Mouse (Mus musculus): ENCODE data around the gene Gm29666. TPM values are rescaled to one million over a fixed set of nuclear protein-coding genes. Genes with fewer than 3 reads are reported as not detected.

Gene Gm29666
- polyA plus RNA-seq (2016; fragmentation: Nextera tagmentation; extraction: Ambion mirVana), result 1.2 and 1.3 TPM in 2 replicates

GRCm38 (mm10) chr15:84919938-84920337 lies at the start of gene Gm29666:
Gm29666 (minus strand) TSS chr15:84920038.
- H3K4me1 ChIP-seq, result peaks cover 17% of the 10 kb centered on the region
- no peak within 1 kb of the TSS for H3K4me3 ChIP-seq
- no peak for DNase-seq (ENCODE audit: low spot score)
- no peaks in the 10 kb centered on the region for H3K9me3 ChIP-seq (replicated peaks)
- H3K27me3 ChIP-seq (ENCODE audit: low read depth, poor library complexity, severe bottlenecking), result no peaks in the 10 kb centered on the region
- 0 out of 2 replicates have a peak, but pooled peaks cover 4% of the 10 kb centered on the region for H3K36me3 ChIP-seq
- no peak within 1 kb of the TSS for H3K27ac ChIP-seq
- WGBS, result 91% methylated on average over 3 of the region's 3 CpGs

GRCm38 (mm10) chr15:84968534-84968933 lies 48.7 kb upstream of the Gm29666 start:
- no peak for DNase-seq (ENCODE audit: low spot score)
- H3K27me3 ChIP-seq (ENCODE audit: low read depth, poor library complexity, severe bottlenecking), result no peaks in the 10 kb centered on the region
- H3K4me1 ChIP-seq, result peaks cover 5% of the 10 kb centered on the region; the same call in 1 of the 2 replicates
- H3K9me3 ChIP-seq (replicated peaks), result no peaks in the 10 kb centered on the region
- H3K36me3 ChIP-seq, result peaks cover 10% of the 10 kb centered on the region
- no peak overlapping the region for H3K27ac ChIP-seq
- 95% methylated on average over 4 of the region's 4 CpGs for WGBS
- no peak overlapping the region for H3K4me3 ChIP-seq

DNA sequence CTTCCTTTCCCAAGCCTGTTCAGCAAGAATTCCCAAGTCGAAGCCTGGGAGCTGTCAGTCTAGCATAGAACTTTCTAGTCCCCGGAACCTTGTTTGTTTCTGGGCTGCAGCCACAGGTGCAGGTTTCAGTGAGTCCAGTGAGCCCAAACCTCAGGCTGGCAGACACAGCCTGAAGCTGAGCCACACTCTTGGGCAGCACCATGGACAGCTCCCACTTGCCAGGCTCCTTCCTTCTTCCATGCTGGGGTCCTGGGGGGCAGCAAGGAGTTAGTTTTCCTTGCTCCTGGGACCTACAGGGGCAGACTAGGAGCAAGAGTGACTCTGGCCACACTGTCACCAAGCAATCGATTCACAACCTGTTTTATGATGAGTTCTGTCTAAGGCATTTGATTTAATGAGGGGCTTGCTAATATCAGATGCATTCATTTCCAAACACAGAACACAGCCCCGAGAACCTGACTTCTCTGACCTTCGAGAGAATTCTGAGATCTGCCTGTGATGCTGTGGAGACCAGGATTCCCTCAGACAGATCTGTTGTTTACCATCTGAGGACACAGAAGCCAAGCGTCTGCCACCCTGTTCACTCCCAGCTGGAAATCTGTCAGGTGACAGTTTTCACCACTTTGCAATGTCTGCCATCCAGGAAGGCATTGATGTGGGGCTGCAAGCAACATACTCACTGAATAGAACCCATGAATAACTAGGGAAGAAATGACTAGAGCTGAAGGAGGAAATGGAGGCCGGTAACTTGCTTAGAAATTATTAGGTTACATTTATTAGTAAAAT lies 45.9 kb upstream of the Gm29666 start:
- Histone ChIP-seq H3K27ac (no peak overlapping the region), H3K27me3 (ENCODE audit: low read depth, poor library complexity, severe bottlenecking) (no peaks in the 10 kb centered on the region), H3K4me1 (peaks cover 1% of the 10 kb centered on the region), H3K36me3 (peaks cover 6% of the 10 kb centered on the region), H3K4me3 (no peak overlapping the region), H3K9me3 (replicated peaks) (no peaks in the 10 kb centered on the region)
- peak; percentile 83 for DNase-seq (ENCODE audit: low spot score)
- 59% methylated on average over 7 of the region's 7 CpGs for WGBS

DNA sequence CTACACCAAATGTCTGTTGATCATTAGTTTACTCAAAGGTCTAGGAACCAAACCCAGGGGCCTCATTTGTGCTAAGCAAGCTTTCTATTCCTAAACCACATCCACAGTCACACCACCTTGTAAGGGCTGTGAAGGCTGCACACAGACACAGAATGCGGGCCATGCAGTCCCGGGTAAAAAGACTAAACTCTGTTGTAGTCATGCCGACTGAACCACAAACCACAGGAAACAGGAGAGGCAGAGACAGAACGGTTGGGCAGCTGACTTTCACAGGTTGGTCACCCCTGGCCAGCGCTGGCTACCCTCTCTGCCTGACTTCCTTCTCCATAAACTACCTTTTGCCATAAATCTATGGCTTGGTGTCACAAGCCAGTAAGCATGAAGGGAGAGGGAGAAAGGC lies 44.9 kb upstream of the Gm29666 start:
- Histone ChIP-seq H3K27me3 (ENCODE audit: low read depth, poor library complexity, severe bottlenecking) (no peaks in the 10 kb centered on the region), H3K4me1 (peaks cover 8% of the 10 kb centered on the region), H3K9me3 (replicated peaks) (no peaks in the 10 kb centered on the region), H3K27ac (no peak overlapping the region), H3K4me3 (no peak overlapping the region), H3K36me3 (0 out of 2 replicates have a peak, but pooled peaks cover 2% of the 10 kb centered on the region)
- DNase-seq (ENCODE audit: low spot score), result no peak
- 73% methylated on average over 5 of the region's 5 CpGs for WGBS

DNA sequence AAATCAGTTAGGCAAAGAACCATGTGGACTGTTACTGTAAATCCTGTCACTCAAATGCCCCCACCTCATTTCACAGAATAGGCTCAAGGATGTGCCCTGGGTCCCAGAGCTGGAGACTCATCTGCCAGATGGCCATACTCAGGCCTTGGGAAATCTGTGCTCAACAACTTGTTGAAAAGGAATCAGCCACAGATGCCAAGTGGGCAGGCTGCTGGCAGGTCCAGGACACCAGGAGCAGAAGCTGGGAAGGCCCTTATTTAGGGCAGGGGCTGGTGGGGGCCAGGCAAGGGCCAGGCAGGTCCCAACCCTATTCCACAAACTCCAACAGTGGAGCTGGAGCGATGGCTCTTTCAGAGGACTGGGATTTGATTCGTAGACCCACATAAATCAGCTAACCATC lies 42.7 kb upstream of the Gm29666 start:
- H3K27ac ChIP-seq, result no peak overlapping the region
- H3K4me3 ChIP-seq, result no peak overlapping the region
- no peak for DNase-seq (ENCODE audit: low spot score)
- H3K36me3 ChIP-seq, result 0 out of 2 replicates have a peak, but pooled peaks cover 11% of the 10 kb centered on the region
- 85% methylated on average over 2 of the region's 2 CpGs for WGBS
- H3K27me3 ChIP-seq (ENCODE audit: low read depth, poor library complexity, severe bottlenecking), result no peaks in the 10 kb centered on the region
- H3K4me1 ChIP-seq, result peaks cover 14% of the 10 kb centered on the region
- no peaks in the 10 kb centered on the region for H3K9me3 ChIP-seq (replicated peaks)

DNA sequence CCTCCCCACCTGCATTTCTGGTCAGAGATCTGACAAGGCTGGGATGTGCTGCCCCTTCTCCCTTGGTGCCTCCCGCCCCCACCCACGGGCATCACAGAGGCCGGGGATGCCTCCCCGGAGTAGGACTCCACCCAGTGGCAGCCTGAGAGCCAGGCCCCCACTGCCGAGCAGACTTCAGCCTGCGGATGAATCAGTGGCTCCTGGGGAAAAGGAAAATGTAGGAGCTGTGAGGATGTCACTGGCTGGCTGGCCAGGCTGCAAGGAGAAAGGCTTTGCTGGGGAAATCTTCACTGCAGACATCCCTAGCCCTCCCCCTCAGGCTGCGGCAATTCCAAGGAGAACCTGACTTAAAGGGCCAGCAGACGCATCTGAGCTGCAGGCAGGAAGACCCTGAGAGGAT lies 40.9 kb upstream of the Gm29666 start:
- peaks cover 14% of the 10 kb centered on the region for H3K4me1 ChIP-seq
- H3K9me3 ChIP-seq (replicated peaks), result no peaks in the 10 kb centered on the region
- WGBS, result 28% methylated on average over 8 of the region's 8 CpGs
- no peak overlapping the region for H3K27ac ChIP-seq
- H3K36me3 ChIP-seq, result peaks cover 21% of the 10 kb centered on the region
- H3K27me3 ChIP-seq (ENCODE audit: low read depth, poor library complexity, severe bottlenecking), result no peaks in the 10 kb centered on the region
- H3K4me3 ChIP-seq, result no peak overlapping the region
- DNase-seq (ENCODE audit: low spot score), result no peak

GRCm38 (mm10) chr15:84959891-84960290 lies 40.1 kb upstream of the Gm29666 start:
- no peak overlapping the region for H3K27ac ChIP-seq
- H3K27me3 ChIP-seq (ENCODE audit: low read depth, poor library complexity, severe bottlenecking), result no peaks in the 10 kb centered on the region
- no peaks in the 10 kb centered on the region for H3K9me3 ChIP-seq (replicated peaks)
- no peak for DNase-seq (ENCODE audit: low spot score)
- peaks cover 29% of the 10 kb centered on the region for H3K36me3 ChIP-seq
- no peak overlapping the region for H3K4me3 ChIP-seq
- peaks cover 14% of the 10 kb centered on the region for H3K4me1 ChIP-seq
- WGBS, result 84% methylated on average over 6 of the region's 6 CpGs

- Histone ChIP-seq H3K4me3 (no peak overlapping the region), H3K27me3 (ENCODE audit: low read depth, poor library complexity, severe bottlenecking) (no peaks in the 10 kb centered on the region), H3K9me3 (replicated peaks) (no peaks in the 10 kb centered on the region), H3K27ac (no peak overlapping the region), H3K4me1 (peaks cover 14% of the 10 kb centered on the region), H3K36me3 (peaks cover 45% of the 10 kb centered on the region)
- WGBS, result 94% methylated on average over 3 of the region's 3 CpGs
- no peak for DNase-seq (ENCODE audit: low spot score)
These were observed 38.5 kb upstream of the Gm29666 start for GRCm38 (mm10) chr15:84958331-84958730.

GRCm38 (mm10) chr15:84957851-84958250 lies 38.0 kb upstream of the Gm29666 start:
- no peak for DNase-seq (ENCODE audit: low spot score)
- WGBS, result 61% methylated on average over 3 of the region's 3 CpGs

GRCm38 (mm10) chr15:84953259-84953658 lies 33.4 kb upstream of the Gm29666 start:
- peaks cover 91% of the 10 kb centered on the region for H3K36me3 ChIP-seq
- no peak overlapping the region for H3K27ac ChIP-seq
- peaks cover 6% of the 10 kb centered on the region; the same call in 1 of the 2 replicates for H3K4me1 ChIP-seq
- DNase-seq (ENCODE audit: low spot score), result no peak
- WGBS, result 96% methylated on average over 11 of the region's 11 CpGs
- no peak overlapping the region for H3K4me3 ChIP-seq
- no peaks in the 10 kb centered on the region for H3K9me3 ChIP-seq (replicated peaks)
- no peaks in the 10 kb centered on the region for H3K27me3 ChIP-seq (ENCODE audit: low read depth, poor library complexity, severe bottlenecking)

More at GRCm38 (mm10) chr15:84957851-84958250, 38.0 kb upstream of the Gm29666 start:
- peaks cover 50% of the 10 kb centered on the region for H3K36me3 ChIP-seq
- no peaks in the 10 kb centered on the region for H3K9me3 ChIP-seq (replicated peaks)
- H3K27me3 ChIP-seq (ENCODE audit: low read depth, poor library complexity, severe bottlenecking), result no peaks in the 10 kb centered on the region
- no peak overlapping the region for H3K4me3 ChIP-seq
- no peak overlapping the region for H3K27ac ChIP-seq
- H3K4me1 ChIP-seq, result peaks cover 14% of the 10 kb centered on the region

DNA sequence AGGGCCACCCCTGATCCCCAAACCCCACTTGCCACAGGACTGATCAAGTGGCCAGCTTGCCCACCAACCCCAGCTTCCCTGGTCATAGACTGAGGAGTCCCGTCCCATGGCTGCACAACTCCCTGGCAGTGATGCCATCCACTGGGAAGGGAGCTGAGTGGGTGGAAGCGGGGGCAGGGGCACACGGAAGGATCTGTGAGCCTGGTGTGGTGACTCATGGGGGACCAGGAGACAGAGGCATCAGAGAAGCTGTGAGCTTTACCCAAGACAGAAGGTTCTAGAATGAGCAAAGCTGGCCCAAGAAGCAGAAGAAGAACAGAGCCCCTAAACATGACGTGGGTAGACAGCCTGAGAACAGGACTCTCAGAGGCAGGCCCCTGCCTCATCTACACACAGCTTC lies 30.2 kb upstream of the Gm29666 start:
- H3K36me3 ChIP-seq, result peaks cover 83% of the 10 kb centered on the region
- H3K4me3 ChIP-seq, result no peak overlapping the region
- 92% methylated on average over 4 of the region's 4 CpGs for WGBS

GRCm38 (mm10) chr15:84948990-84949389 lies 29.2 kb upstream of the Gm29666 start:
- no peak for DNase-seq (ENCODE audit: low spot score)
- H3K9me3 ChIP-seq (replicated peaks), result no peaks in the 10 kb centered on the region
- H3K36me3 ChIP-seq, result peaks cover 72% of the 10 kb centered on the region
- H3K27me3 ChIP-seq (ENCODE audit: low read depth, poor library complexity, severe bottlenecking), result no peaks in the 10 kb centered on the region
- no peak overlapping the region for H3K4me3 ChIP-seq
- H3K4me1 ChIP-seq, result no peaks in the 10 kb centered on the region
- H3K27ac ChIP-seq, result no peak overlapping the region
- WGBS, result 93% methylated on average over 14 of the region's 14 CpGs

More for the DNA sequence above, 30.2 kb upstream of the Gm29666 start:
- H3K4me1 ChIP-seq, result no peaks in the 10 kb centered on the region
- no peaks in the 10 kb centered on the region for H3K27me3 ChIP-seq (ENCODE audit: low read depth, poor library complexity, severe bottlenecking)
- no peak for DNase-seq (ENCODE audit: low spot score)
- no peaks in the 10 kb centered on the region for H3K9me3 ChIP-seq (replicated peaks)
- H3K27ac ChIP-seq, result no peak overlapping the region

DNA sequence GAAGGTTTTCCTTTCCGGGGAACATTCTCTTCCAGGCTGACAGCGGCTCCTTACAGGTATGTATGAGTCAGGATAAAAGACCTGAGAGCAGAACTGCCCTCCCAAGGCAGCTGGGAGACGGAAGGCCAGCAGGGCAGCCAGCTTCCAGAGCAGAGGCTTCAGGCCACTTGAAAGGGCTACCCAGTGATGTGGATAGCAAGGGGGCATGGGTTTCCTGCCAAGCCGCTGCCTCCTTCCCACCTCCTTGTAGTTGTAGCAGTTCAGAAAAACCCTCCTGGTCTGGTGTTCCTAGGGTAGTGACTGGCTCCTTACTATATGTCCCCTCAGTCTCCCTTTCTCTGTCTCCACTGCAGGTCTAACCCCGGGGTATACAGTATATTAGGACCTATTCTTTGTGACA lies 24.5 kb upstream of the Gm29666 start:
- Histone ChIP-seq H3K9me3 (replicated peaks) (no peaks in the 10 kb centered on the region), H3K36me3 (peaks cover 70% of the 10 kb centered on the region), H3K4me1 (no peaks in the 10 kb centered on the region), H3K4me3 (no peak overlapping the region), H3K27ac (no peak overlapping the region), H3K27me3 (ENCODE audit: low read depth, poor library complexity, severe bottlenecking) (no peaks in the 10 kb centered on the region)
- WGBS, result 83% methylated on average over 5 of the region's 5 CpGs
- DNase-seq (ENCODE audit: low spot score), result no peak

Data from limb, embryonic 10.5 days (tissue).